7 mouse cellular contexts compared by ENCODE assay signal in the genomic region with DNA sequence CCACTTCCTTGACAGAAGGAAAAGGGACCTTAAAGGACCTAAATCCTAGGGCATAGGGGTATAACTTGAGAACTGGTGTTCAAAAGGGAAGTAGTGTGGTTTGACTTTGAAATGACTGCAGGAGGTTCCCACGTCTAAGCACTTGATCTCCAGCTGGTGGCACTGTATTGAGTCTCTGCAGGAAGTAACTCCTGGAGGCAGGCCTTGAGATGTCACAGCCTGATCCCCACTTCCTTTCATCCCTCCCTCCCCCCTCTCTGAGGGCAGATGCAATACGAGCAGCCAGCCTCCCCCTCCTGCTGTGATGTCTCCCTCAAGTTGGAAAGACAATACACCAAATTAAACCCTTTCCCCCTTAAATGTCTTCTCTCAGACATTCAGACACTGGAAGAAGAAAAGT. TPM values are rescaled to one million over a fixed set of nuclear protein-coding genes. Genes with fewer than 3 reads are reported as not detected.
DNase-seq lines count a peak whose midpoint lies in the region; ATAC-seq and TF ChIP-seq lines count a peak whose summit lies in the region.

No protein-coding gene starts in this region.

- H3K9me3 ChIP-seq in CH12.LX (replicated peaks; ENCODE audit: low read length): no peaks in the 10 kb centered on the region
- no peaks in the 10 kb centered on the region for H3K9me3 ChIP-seq in heart, embryonic 13.5 days

- peaks cover 8 to 15% of the 10 kb centered on the region in 2 experiments for H3K4me1 ChIP-seq in CH12.LX (ENCODE audit: control insufficient read depth in 1 of 2, insufficient read depth in 2 of 2)
- peaks cover 9% of the 10 kb centered on the region for H3K4me1 ChIP-seq in heart, embryonic 13.5 days

- TF ChIP-seq EP300 in CH12.LX (IDR thresholded peaks at IDR 0.05; ENCODE audit: low read length): peak; percentile 29; the same call in 1 of the 2 replicates

- dilution Hi-C loops in CH12.LX (cut with MboI; ENCODE audit: extremely low pct_ligation_motif_present, extremely low pct_unique_long_range_greater_than_20kb, low sequenced_read_pairs): no loop called here

- 18% methylated on average over 2 of the region's 2 CpGs for WGBS in heart, embryonic 13.5 days

- no peak for TF ChIP-seq POLR2A in CH12.LX (IDR thresholded peaks at IDR 0.05; ENCODE audit: low read depth, low read length)

- peak; percentile 28 for TF ChIP-seq RAD21 in CH12.LX (IDR thresholded peaks at IDR 0.05; ENCODE audit: low read depth, low read length)

- in situ Hi-C loops in CH12.LX (cut with MboI; ENCODE audit: low pct_ligation_motif_present, low pct_unique_long_range_greater_than_20kb, low sequenced_read_pairs): no loop called here

- no peak overlapping the region for H3K4me3 ChIP-seq in CH12.LX (replicated peaks in 1 of 3; ENCODE audit: low read depth in 2 of 3, low read length in 2 of 3, poor library complexity in 1 of 3)
- H3K4me3 ChIP-seq in heart, embryonic 13.5 days: no peak overlapping the region

- H3K36me3 ChIP-seq in CH12.LX (replicated peaks in 1 of 2; ENCODE audit: control insufficient read depth in 1 of 2, insufficient read depth in 1 of 2, low read length in 1 of 2): no peaks in the 10 kb centered on the region
- H3K36me3 ChIP-seq in heart, embryonic 13.5 days: no peaks in the 10 kb centered on the region

- TF ChIP-seq CTCF in CH12.LX (conservative IDR thresholded peaks at IDR 0.05 in 1 of 2, IDR thresholded peaks at IDR 0.05 in 1 of 2; ENCODE audit: low read depth in 2 of 2, low read length in 2 of 2): peak in 1 of 2 experiments; percentile 60; a peak in 2 of 4 replicates

- H3K9ac ChIP-seq in CH12.LX (ENCODE audit: insufficient read depth, low read depth): no peak overlapping the region
- H3K9ac ChIP-seq in heart, embryonic 13.5 days: peak overlapping the region; percentile 52; the same call in 1 of the 2 replicates

- H3K27ac ChIP-seq in CH12.LX (ENCODE audit: insufficient read depth, low read depth): no peak overlapping the region
- peak overlapping the region; percentile 37; the same call in 1 of the 2 replicates for H3K27ac ChIP-seq in heart, embryonic 13.5 days (replicated peaks)

- no peaks in the 10 kb centered on the region for H3K27me3 ChIP-seq in CH12.LX (replicated peaks)
- H3K27me3 ChIP-seq in heart, embryonic 13.5 days (replicated peaks): no peaks in the 10 kb centered on the region

- DNase-seq in CH12.LX (ENCODE audit: extremely low read depth): peak; percentile 78
- peak; percentile 83 for DNase-seq in ZHBTc4 (ENCODE audit: low read depth, low spot score)
- DNase-seq in liver: peak; percentile 39
- DNase-seq in right cerebral cortex, adult 18-20 months: no peak
- DNase-seq in gastrocnemius, postnatal 25 days: no peak

- H3K4me2 ChIP-seq in CH12.LX (ENCODE audit: insufficient read depth, low read depth, poor library complexity, severe bottlenecking): no peak overlapping the region
- H3K4me2 ChIP-seq in heart, embryonic 13.5 days: peak overlapping the region; percentile 20; the same call in 1 of the 2 replicates

- no peaks in the 10 kb centered on the region for H3K79me2 ChIP-seq in CH12.LX (replicated peaks; ENCODE audit: control insufficient read depth, extremely low read depth, insufficient read depth, poor library complexity, severe bottlenecking)

- no peak for ATAC-seq in heart, embryonic 13.5 days (ENCODE audit: extremely low read depth, insufficient number of reproducible peaks, low FRiP score, low TSS enrichment)
- ATAC-seq in neutrophil, adult 5-6 weeks (ENCODE audit: extremely low read depth, insufficient number of reproducible peaks, low FRiP score, poor library complexity, severe bottlenecking): peak; percentile 91

TF ChIP-seq in CH12.LX, 34 proteins besides CTCF, POLR2A, EP300 and RAD21:
- TF ChIP-seq MXI1 (IDR thresholded peaks at IDR 0.05; ENCODE audit: low read depth, low read length): no peak
- no peak for TF ChIP-seq JUN (IDR thresholded peaks at IDR 0.05; ENCODE audit: insufficient read depth, low read depth, low read length)
- TF ChIP-seq KAT2A (IDR thresholded peaks at IDR 0.05; ENCODE audit: insufficient replicate concordance, low read length): no peak
- TF ChIP-seq MAFK (IDR thresholded peaks at IDR 0.05; ENCODE audit: insufficient replicate concordance, low read length): no peak
- TF ChIP-seq MAZ (IDR thresholded peaks at IDR 0.05; ENCODE audit: low read depth, low read length): 0 out of 2 replicates have a peak, but pooled peaks have one; percentile 40
- no peak for TF ChIP-seq JUND (conservative IDR thresholded peaks at IDR 0.05; ENCODE audit: low read depth, low read length)
- TF ChIP-seq MAX (IDR thresholded peaks at IDR 0.05; ENCODE audit: low read length): no peak
- no peak for TF ChIP-seq PAX5 (IDR thresholded peaks at IDR 0.05; ENCODE audit: low read length)
- no peak for TF ChIP-seq RCOR1 (conservative IDR thresholded peaks at IDR 0.05; ENCODE audit: low read depth, low read length)
- TF ChIP-seq ETS1 (conservative IDR thresholded peaks at IDR 0.05; ENCODE audit: low read depth, low read length): no peak
- no peak for TF ChIP-seq MYC (IDR thresholded peaks at IDR 0.05; ENCODE audit: low read depth, low read length)
- no peak for TF ChIP-seq UBTF (IDR thresholded peaks at IDR 0.05; ENCODE audit: low read depth, low read length)
- TF ChIP-seq USF2 (conservative IDR thresholded peaks at IDR 0.05; ENCODE audit: low read depth, low read length): no peak
- TF ChIP-seq BHLHE40 (IDR thresholded peaks at IDR 0.05; ENCODE audit: low read depth, low read length): no peak
- TF ChIP-seq USF1 (IDR thresholded peaks at IDR 0.05; ENCODE audit: low read depth, low read length): no peak
- no peak for TF ChIP-seq GABPA (IDR thresholded peaks at IDR 0.05; ENCODE audit: insufficient replicate concordance, low read depth, low read length)
- TF ChIP-seq ELF1 (IDR thresholded peaks at IDR 0.05; ENCODE audit: low read depth, low read length): peak; percentile 72
- TF ChIP-seq ZNF384 (IDR thresholded peaks at IDR 0.05; ENCODE audit: low read depth, low read length): no peak
- TF ChIP-seq NRF1 (IDR thresholded peaks at IDR 0.05; ENCODE audit: low read depth, low read length): no peak
- TF ChIP-seq IRF4 (IDR thresholded peaks at IDR 0.05; ENCODE audit: low read depth, low read length): 0 out of 2 replicates have a peak, but pooled peaks have one; percentile 43
- peak; percentile 42; the same call in 1 of the 2 replicates for TF ChIP-seq HCFC1 (IDR thresholded peaks at IDR 0.05; ENCODE audit: low read depth, low read length)
- TF ChIP-seq TBP (conservative IDR thresholded peaks at IDR 0.05; ENCODE audit: low read depth, low read length): no peak
- TF ChIP-seq POLR2AphosphoS2 (IDR thresholded peaks at IDR 0.05; ENCODE audit: low read depth, low read length): no peak
- no peak for TF ChIP-seq ZC3H11A (IDR thresholded peaks at IDR 0.05; ENCODE audit: low read depth, low read length)
- TF ChIP-seq E2F4 (IDR thresholded peaks at IDR 0.05; ENCODE audit: insufficient replicate concordance, low read depth, low read length): no peak
- 0 out of 2 replicates have a peak, but pooled peaks have one; percentile 28 for TF ChIP-seq MEF2A (IDR thresholded peaks at IDR 0.05; ENCODE audit: borderline replicate concordance, low read depth, low read length)
- TF ChIP-seq NELFE (IDR thresholded peaks at IDR 0.05; ENCODE audit: low read depth, low read length): no peak
- TF ChIP-seq SIN3A (IDR thresholded peaks at IDR 0.05; ENCODE audit: low read length): peak; percentile 37; the same call in 1 of the 2 replicates
- TF ChIP-seq TCF12 (IDR thresholded peaks at IDR 0.05; ENCODE audit: low read depth, low read length): 0 out of 2 replicates have a peak, but pooled peaks have one; percentile 23
- TF ChIP-seq ZKSCAN1 (IDR thresholded peaks at IDR 0.05; ENCODE audit: borderline replicate concordance, low read depth, low read length): no peak
- TF ChIP-seq SMC3 (IDR thresholded peaks at IDR 0.05; ENCODE audit: low read depth, low read length): peak; percentile 47
- TF ChIP-seq CHD1 (IDR thresholded peaks at IDR 0.05; ENCODE audit: low read depth, low read length): no peak

RNA-seq across cellular contexts. Expression of gene C2cd5, which starts 14.6 kb away (rescaled TPM):
- 17.8 and 19.7 TPM in 2 replicates for total RNA-seq in CH12.LX (2012; rRNA removed)
- total RNA-seq in CH12.LX (2014; rRNA removed): 19.1 and 20.8 TPM in 2 replicates
- 22.3 and 22.9 TPM in 2 replicates for polyA plus RNA-seq in CH12.LX (2012; ENCODE audit: insufficient read length, low read depth)
- 16.5 and 18.1 TPM in 2 replicates for polyA plus RNA-seq in heart, embryonic 13.5 days (2015; fragmentation: Nextera tagmentation; extraction: Ambion mirVana)
- 40.3 and 43.1 TPM in 2 replicates for total RNA-seq in neutrophil, adult 5-6 weeks (2017)
- total RNA-seq in gastrocnemius, postnatal 25 days (2021): 10 to 100 TPM in 1 of 2 experiments, 1 to 10 TPM in 1; 8.2 to 10.9 TPM

RNA-seq across cellular contexts. Expression of gene Etnk1, which starts 52.5 kb away (rescaled TPM):
- 27.0 and 27.1 TPM in 2 replicates for total RNA-seq in CH12.LX (2012; rRNA removed)
- total RNA-seq in CH12.LX (2014; rRNA removed): 33.4 and 35.1 TPM in 2 replicates
- polyA plus RNA-seq in CH12.LX (2012; ENCODE audit: insufficient read length, low read depth): 28.4 and 32.8 TPM in 2 replicates
- polyA plus RNA-seq in heart, embryonic 13.5 days (2015; fragmentation: Nextera tagmentation; extraction: Ambion mirVana): 11.0 and 12.0 TPM in 2 replicates
- 199 and 208 TPM in 2 replicates for total RNA-seq in neutrophil, adult 5-6 weeks (2017)
- 10 to 100 TPM; 15.6 to 16.5 TPM for total RNA-seq in gastrocnemius, postnatal 25 days (2021)

Comparison
In these comparisons a context has a peak if more than half of its experiments do, and no peak if none do; other contexts are left out.
1. DNase-seq: peak in CH12.LX (single experiment), ZHBTc4 (single experiment) and liver (single experiment); none in right cerebral cortex, adult 18-20 months (single experiment) and gastrocnemius, postnatal 25 days (single experiment).